Mouse (Mus musculus) G1E-ER4 (cell line): Measurements from ENCODE around the gene Clstn2. TPM values are rescaled to one million over a fixed set of nuclear protein-coding genes. Genes with fewer than 3 reads are reported as not detected.

Source experiments
- GATA1 ChIP-seq: IDR thresholded peaks from one replicate; pipeline ENCODE4 v1.8.0; 2012; ENCODE audit warnings: low read length, inconsistent platforms
- polyA plus RNA-seq: library from polyadenylated mRNA; stranded (reverse); fragments of >175 nt; gene quantifications from 2 replicates; pipeline ENCODE4 v1.2.3, GENCODE M21; 2012

The Clstn2 gene
- polyA plus RNA-seq, 1 experiment, result not detected

GRCm38 (mm10) chr9:97610566-97610965, 422.4 kb downstream of the Clstn2 start:
- TF ChIP-seq GATA1, result no peak

GRCm38 (mm10) chr9:97603729-97604128, 429.3 kb downstream of the Clstn2 start:
- no peak for TF ChIP-seq GATA1

GRCm38 (mm10) chr9:97602476-97602875, 430.5 kb downstream of the Clstn2 start:
- TF ChIP-seq GATA1, result no peak

GRCm38 (mm10) chr9:97599006-97599405, 434.0 kb downstream of the Clstn2 start:
- TF ChIP-seq GATA1, result no peak

- TF ChIP-seq GATA1, result no peak
Observed at GRCm38 (mm10) chr9:97590712-97591111, 442.3 kb downstream of the Clstn2 start.

- no peak for TF ChIP-seq GATA1
Observed at GRCm38 (mm10) chr9:97570881-97571280, 462.1 kb downstream of the Clstn2 start.

- no peak for TF ChIP-seq GATA1
Observed at GRCm38 (mm10) chr9:97563121-97563520, 469.9 kb downstream of the Clstn2 start.

GRCm38 (mm10) chr9:97544359-97544758, 488.6 kb downstream of the Clstn2 start:
- TF ChIP-seq GATA1, result no peak

GRCm38 (mm10) chr9:97541419-97541818, 491.6 kb downstream of the Clstn2 start:
- TF ChIP-seq GATA1, result no peak

GRCm38 (mm10) chr9:97538075-97538779, 494.8 kb downstream of the Clstn2 start:
- TF ChIP-seq GATA1, result no peak

GRCm38 (mm10) chr9:97534196-97534595, 498.8 kb downstream of the Clstn2 start:
- TF ChIP-seq GATA1, result no peak

- no peak for TF ChIP-seq GATA1
Observed at GRCm38 (mm10) chr9:97533306-97533705, 499.7 kb downstream of the Clstn2 start.

GRCm38 (mm10) chr9:97532536-97532935, 500.4 kb downstream of the Clstn2 start:
- TF ChIP-seq GATA1, result no peak

GRCm38 (mm10) chr9:97527926-97528325, 505.1 kb downstream of the Clstn2 start:
- TF ChIP-seq GATA1, result no peak

- TF ChIP-seq GATA1, result no peak
Observed at GRCm38 (mm10) chr9:97527276-97527675, 505.7 kb downstream of the Clstn2 start.

GRCm38 (mm10) chr9:97525563-97525962, 507.4 kb downstream of the Clstn2 start:
- TF ChIP-seq GATA1, result no peak

GRCm38 (mm10) chr9:97524861-97525260, 508.1 kb downstream of the Clstn2 start:
- no peak for TF ChIP-seq GATA1

GRCm38 (mm10) chr9:97520771-97521170, 512.2 kb downstream of the Clstn2 start:
- no peak for TF ChIP-seq GATA1

GRCm38 (mm10) chr9:97517006-97517405, 516.0 kb downstream of the Clstn2 start:
- TF ChIP-seq GATA1, result no peak
